Mouse (Mus musculus): ENCODE measurements around the gene Dppa3.

The Dppa3 gene

DNA sequence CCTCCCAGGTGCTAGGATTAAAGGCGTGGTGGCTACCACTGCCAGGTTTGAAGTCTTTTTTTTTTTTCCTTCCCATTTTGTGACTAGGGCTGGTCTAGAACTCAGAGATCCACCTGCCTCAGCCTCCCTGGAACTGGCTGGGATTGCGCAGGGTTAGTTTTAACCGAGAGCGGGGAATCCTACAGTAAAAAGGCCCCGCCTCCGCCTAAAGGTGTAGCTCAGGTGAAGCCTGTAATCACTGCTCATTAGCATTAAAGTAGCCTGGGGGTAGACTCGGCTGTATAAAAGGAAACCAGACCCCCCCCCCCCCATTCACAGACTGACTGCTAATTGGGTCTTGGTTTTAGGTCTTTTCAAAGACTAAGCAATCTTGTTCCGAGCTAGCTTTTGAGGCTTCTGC, at the start of gene Dppa3:
TSS of gene Dppa3 (plus strand) at position 301 of the 400 bp plus-strand sequence.
- CTCF ChIA-PET = interaction anchor here in 3 of 4 experiments (0.6 to 1.9 kb wide), 8 partner anchors 12 to 364 kb away, joined by 3 to 9 read pairs (median 4); partner anchors contain the start of gene Gdf3 (in 1 of the 3)
- POLR2A ChIA-PET = interaction anchor here in 3 of 4 experiments (0.6 to 15.9 kb wide), 22 partner anchors 8 to 318 kb away, joined by 3 to 257 read pairs (median 4); partner anchors contain the start of genes Gdf3 (in 3 of the 3), Aicda (in 1 of the 3), Apobec1 (in 1 of the 3) and M6pr (in 1 of the 3)

DNA sequence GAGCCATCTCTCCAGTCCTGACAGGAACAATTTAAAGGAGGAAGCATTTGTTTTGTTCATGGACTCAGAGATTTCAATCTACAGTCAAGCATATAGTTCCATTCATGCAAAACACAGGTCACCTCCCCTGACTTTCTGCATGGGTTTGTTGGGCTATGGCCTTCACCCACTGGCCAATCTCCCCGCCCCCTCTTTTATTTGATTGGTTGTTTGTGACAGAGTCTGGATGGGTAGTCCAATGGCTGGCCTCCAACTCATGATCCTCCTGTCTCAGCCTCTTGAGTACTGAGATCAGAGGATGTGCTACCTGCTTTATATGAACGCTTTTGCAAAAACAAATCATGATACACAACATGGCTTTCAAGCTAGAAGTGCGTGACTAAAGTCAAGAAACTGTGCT, 49.2 kb upstream of the Dppa3 start:
- POLR2A ChIA-PET = interaction anchor here in 3 of 4 experiments (0.5 to 1.5 kb wide), 4 partner anchors 9 to 83 kb away, joined by 3 to 6 read pairs (median 5); no protein-coding TSS in a partner anchor

DNA sequence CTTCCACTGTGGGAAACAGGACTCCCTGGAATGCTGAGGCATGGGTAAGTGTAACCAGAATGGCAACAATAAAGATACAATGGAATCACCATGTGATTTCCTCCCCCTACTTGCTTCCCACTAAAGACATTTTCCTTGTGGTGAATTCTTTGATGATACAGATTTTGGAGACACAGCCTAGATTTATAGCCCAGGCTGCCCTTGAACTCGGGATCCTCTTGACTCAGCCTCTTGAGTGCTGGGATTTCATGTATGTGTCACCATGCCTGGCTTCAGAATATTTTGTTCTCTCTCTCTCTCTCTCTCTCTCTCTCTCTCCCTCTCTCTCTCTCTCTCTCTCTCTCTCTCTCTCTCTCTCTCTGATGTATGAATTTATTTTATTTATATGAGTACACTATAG, 47.1 kb upstream of the Dppa3 start:
- POLR2A ChIA-PET = interaction anchor here in 2 of 4 experiments (0.6 to 1.4 kb wide), 4 partner anchors 29 to 129 kb away, joined by 4 to 10 read pairs (median 6); partner anchors contain the start of gene Gdf3 (in 1 of the 2)
- CTCF ChIA-PET = no interaction called here

More for the DNA sequence above, 49.2 kb upstream of the Dppa3 start:
- CTCF ChIA-PET = no interaction called here

DNA sequence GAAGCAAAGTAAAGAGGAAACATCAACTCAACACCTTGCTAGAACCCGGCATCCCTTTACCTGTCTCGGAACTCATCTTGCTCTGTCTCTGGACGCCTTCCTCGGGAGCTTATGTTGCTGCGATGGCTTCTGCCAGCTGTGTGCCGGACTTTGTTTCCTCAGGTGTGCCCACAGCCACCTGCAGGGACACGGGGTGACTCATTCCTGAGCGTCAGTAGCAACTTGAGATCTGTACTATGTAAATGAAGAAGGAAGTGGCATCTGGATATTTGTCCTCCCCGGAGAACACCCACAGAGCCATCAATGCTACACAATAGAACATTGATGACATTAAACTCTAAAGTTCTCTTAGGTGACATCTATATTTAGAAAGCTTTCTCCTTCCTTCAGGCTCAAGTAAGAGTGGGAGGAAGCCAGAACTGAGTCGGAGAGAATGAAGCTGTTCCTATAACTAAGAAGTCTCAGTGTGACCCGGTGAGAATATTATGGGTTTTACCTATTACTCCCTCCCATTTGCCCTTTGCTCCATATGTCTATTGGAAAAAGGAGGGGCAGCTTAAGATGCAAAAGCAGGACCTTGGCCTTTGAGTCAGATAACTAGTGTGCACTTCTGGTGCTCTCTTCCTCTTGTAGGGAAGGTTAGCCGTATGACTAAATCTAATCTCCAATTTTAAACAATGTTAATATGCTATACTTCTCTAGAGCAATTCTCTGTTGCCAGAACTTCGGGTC, 35.0 kb upstream of the Dppa3 start:
- ChIA-PET POLR2A (interaction anchor here (0.6 to 17.9 kb wide), 23 partner anchors 10 to 262 kb away, joined by 3 to 197 read pairs (median 4); partner anchors contain the start of genes Gdf3 (in 4 of the 4), Apobec1 (in 1 of the 4) and Phc1 (in 1 of the 4)), CTCF (interaction anchor here in 3 of 4 experiments (0.9 to 1.8 kb wide), 10 partner anchors 23 to 78 kb away, joined by 3 to 6 read pairs (median 3); no protein-coding TSS in a partner anchor)

DNA sequence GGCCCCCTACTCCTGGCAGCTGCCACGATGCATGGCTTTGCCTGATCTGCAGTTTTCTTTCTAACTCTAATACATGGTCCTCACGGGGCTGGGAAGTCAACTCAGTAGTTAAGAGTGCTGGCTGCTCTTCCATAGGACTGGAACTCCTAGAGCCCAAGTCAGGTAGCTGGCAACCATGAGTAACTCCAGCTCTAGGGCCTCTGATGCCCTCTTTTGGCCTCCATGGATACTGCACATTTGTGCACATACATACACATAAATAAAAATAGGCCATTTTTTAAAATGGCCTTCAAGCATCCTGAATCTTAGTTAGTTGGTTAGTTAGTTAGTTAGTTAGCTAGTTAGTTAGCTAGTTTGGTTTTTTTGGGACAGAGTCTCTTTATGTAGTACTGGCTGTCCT, 33.3 kb upstream of the Dppa3 start:
- POLR2A ChIA-PET = interaction anchor here (0.6 to 17.9 kb wide), 13 partner anchors 9 to 282 kb away, joined by 3 to 197 read pairs (median 3); partner anchors contain the start of genes Gdf3 (in 3 of the 4), Apobec1 (in 2 of the 4) and Nanog (in 1 of the 4)
- CTCF ChIA-PET = interaction anchor here (0.5 to 3.6 kb wide), 29 partner anchors 9 to 284 kb away, joined by 3 to 24 read pairs (median 3); partner anchors contain the start of genes Apobec1 (in 2 of the 4), M6pr (in 1 of the 4) and Necap1 (in 1 of the 4)

DNA sequence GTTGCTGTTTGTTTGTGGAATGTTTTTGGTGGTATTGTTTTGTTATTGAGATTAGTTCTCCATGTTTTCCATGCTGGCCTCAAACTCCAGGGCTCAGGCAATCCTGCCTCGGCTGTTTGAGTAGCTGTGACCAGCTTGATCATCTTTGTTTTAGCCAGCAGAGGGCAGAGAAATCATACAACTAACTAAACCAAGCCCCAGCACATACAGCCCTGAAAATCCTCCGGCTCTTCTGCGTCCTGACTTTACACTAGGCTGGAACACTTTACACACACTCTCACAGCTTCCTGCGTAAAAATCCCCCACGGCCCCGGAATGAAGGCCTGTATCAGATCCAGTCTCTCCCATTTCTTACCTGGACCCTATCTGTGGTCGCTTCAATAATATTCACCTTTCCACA, 30.6 kb upstream of the Dppa3 start:
- CTCF ChIA-PET = interaction anchor here (0.5 to 3.6 kb wide), 25 partner anchors 12 to 1100 kb away, joined by 3 to 24 read pairs (median 4); partner anchors contain the start of genes Aicda (in 1 of the 4) and Gdf3 (in 1 of the 4)
- POLR2A ChIA-PET = interaction anchor here in 3 of 4 experiments (0.6 to 17.9 kb wide), 14 partner anchors 12 to 106 kb away, joined by 3 to 197 read pairs (median 4); partner anchors contain the start of gene Gdf3 (in 2 of the 3)

DNA sequence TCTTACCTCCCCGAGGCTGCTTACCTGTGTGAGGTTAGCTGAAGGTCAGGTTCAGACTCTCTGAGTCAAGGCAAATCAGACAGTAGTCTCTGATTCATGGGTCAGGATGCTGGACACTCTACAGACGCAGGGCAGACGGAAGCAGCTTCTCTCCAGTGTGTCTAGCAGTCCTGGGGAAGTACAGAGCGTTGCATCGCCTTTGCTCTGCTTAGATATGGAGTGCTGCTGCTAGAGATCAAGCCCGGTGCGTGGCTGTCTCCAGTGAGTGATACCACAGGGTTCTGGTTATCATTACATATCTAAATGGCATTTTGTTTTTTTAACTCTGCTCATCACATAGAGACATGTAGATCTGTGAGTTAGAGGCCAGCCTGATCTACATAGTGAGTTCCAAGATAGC, 29.6 kb upstream of the Dppa3 start:
- ChIA-PET CTCF (interaction anchor here in 3 of 4 experiments (0.6 to 2.1 kb wide), 6 partner anchors 31 to 172 kb away, joined by 4 to 11 read pairs (median 6); no protein-coding TSS in a partner anchor), POLR2A (interaction anchor here in 2 of 4 experiments (0.7 to 17.9 kb wide), 6 partner anchors 11 to 110 kb away, joined by 3 to 197 read pairs (median 6); partner anchors contain the start of genes Gdf3 (in 2 of the 2) and Nanog (in 1 of the 2))

DNA sequence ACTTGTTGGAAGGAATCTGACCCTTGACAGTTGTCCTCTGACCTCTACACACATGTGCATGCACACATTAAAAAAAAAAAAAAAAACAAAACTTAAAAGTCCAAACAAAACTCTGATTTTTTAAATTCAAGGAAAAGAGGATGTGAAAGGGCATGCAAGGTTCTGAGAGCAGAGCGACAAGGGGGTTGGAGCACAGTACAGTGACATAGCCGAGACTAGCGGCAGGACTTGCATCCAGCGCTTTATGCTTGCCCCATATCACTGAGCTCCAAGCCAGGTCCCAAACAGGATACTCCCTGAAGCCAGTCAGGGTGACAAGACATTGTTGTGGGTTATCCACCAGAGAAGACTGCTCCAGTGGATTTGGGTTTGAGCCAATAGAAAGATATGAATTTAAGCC, 28.2 kb upstream of the Dppa3 start:
- ChIA-PET POLR2A (interaction anchor here in 2 of 4 experiments (0.7 to 17.9 kb wide), 5 partner anchors 10 to 754 kb away, joined by 3 to 197 read pairs (median 4); partner anchors contain the start of gene Gdf3 (in 2 of the 2)), CTCF (interaction anchor here in 1 of 4 experiments (1.7 kb wide), 1 partner anchor 16 kb away, joined by 6 read pairs; no protein-coding TSS in a partner anchor)

DNA sequence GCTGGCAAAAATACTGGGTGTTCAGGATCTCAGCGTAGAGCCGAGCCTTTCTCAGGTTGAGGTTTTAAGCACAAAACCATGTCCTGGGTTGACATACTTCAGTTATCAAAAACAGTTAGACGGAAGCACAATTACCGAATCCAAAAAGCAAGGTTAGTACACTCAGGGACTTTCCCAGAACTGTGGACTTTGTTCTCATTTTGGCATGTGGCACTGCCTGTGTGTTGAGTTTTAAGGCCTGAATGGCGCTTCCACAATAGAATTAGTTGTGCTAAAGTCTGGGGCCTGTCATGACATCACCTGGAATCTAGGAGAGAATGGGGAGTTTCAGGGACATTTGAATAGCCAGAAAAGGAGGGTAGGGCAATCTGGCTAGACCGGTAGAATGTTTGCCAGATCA, 27.8 kb upstream of the Dppa3 start:
- ChIA-PET POLR2A (interaction anchor here in 2 of 4 experiments (0.7 to 17.9 kb wide), 5 partner anchors 10 to 754 kb away, joined by 3 to 197 read pairs (median 4); partner anchors contain the start of gene Gdf3 (in 2 of the 2)), CTCF (interaction anchor here in 1 of 4 experiments (1.7 kb wide), 1 partner anchor 15 kb away, joined by 6 read pairs; no protein-coding TSS in a partner anchor)

DNA sequence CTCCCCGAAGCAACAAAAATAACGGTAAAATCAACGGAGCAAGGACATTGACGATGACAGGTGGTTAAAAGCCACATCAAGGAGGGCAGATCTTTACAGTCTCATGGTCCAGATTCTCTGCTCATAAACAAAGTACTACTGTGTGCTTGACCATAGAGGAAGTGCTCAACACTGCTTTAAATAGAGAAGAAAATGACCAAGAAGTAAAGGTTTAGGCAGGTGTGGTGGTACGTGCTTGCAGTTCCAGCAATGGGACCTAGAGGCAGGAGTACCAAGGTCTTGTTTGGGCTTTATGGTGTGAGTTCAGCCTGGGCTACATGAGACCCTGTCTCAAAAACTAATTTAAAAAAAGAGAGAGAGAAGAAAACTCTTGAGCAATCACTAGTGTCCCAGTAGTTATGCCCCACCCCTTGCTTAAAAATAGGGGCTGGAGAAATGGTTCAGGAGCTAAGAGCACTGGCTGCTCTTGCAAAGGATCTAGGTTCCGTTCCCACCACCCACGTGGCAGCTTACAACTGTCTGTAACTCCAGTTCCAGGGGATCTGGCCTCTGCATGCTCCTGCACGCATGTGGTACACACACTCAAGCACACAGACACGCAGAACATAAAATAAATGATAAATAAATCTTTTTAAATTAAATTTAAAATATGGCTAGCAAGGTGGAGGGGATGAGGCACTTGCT, 27.0 kb upstream of the Dppa3 start:
- ChIA-PET POLR2A (interaction anchor here in 3 of 4 experiments (0.6 to 17.9 kb wide), 5 partner anchors 9 to 24 kb away, joined by 4 to 197 read pairs (median 12); partner anchors contain the start of gene Gdf3 (in 2 of the 3)), CTCF (interaction anchor here in 1 of 4 experiments (1.7 kb wide), 1 partner anchor 15 kb away, joined by 6 read pairs; no protein-coding TSS in a partner anchor)

DNA sequence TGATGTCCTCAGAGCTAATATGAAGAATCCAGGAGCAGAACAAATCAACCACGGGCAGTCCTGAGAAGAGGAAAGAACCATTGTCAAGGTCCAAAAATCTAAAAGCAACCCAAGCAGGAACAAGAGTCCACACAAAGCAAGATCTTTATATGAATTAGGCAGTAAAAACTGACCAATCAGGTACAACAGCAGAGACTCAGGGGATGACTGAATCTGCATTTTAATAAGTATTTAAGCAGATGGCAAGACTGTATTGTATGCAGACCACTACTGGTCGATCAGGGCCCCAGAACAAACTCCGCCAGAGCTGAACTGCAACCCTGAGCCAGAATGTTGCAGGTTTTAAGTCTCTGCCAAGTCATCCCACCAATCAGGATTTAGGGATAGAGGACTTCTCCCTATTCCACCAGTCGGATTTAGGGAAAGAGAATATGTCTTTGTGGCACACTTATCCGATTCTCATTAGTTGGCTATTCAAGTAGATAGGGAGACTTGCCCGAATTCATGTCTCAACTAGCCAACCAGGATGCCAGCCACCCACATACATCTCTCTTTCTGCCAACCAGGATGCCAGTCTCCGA, 26.1 kb upstream of the Dppa3 start:
- POLR2A ChIA-PET = interaction anchor here in 3 of 4 experiments (0.6 to 2.1 kb wide), 13 partner anchors 8 to 159 kb away, joined by 3 to 16 read pairs (median 4); partner anchors contain the start of gene Gdf3 (in 2 of the 3)
- CTCF ChIA-PET = interaction anchor here in 2 of 4 experiments (0.6 kb wide), 2 partner anchors 75 to 1709 kb away, joined by 3 read pairs; no protein-coding TSS in a partner anchor

DNA sequence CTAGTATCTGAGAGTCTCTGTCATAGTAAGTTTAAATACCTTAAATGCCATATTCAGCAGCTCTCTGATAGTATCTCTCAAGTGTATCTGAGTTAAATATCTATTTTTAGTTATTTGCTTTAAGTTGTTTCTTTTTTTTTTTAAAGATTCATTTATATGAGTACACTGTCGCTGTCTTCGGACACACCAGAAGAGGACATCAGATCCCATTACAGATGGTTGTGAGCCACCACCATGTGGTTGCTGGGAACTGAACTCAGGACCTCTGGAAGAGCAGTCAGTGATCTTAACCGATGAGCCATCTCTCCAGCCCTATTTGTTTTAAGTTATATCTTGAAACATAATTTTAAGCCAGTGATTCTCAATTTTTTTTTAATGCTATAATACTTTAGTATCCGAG, 25.2 kb upstream of the Dppa3 start:
- CTCF ChIA-PET = interaction anchor here in 2 of 4 experiments (0.6 to 1.6 kb wide), 4 partner anchors 8 to 1710 kb away, joined by 3 to 7 read pairs (median 4); no protein-coding TSS in a partner anchor
- POLR2A ChIA-PET = interaction anchor here in 3 of 4 experiments (0.6 to 2.1 kb wide), 17 partner anchors 7 to 160 kb away, joined by 3 to 16 read pairs (median 4); partner anchors contain the start of gene Gdf3 (in 3 of the 3)

DNA sequence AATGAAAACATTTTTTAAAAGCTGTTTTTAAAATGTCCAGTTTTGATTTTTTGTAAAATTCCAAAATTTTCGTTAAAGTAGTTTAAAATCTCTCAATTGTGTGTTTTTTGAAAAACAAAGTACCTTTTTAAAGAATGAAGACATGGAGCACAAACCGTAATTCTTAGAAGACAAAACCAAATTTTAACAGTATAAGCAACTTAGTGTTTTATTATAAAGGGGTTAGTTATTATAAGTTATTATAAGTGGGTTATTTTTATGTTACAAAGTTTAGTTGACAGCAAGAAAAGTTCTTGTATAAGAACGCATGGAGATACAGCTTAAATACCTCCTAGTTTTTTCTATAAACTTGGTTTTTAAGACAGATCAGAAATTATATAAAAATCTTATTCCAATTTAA, 24.6 kb upstream of the Dppa3 start:
- ChIA-PET POLR2A (interaction anchor here in 3 of 4 experiments (0.6 to 1.9 kb wide), 23 partner anchors 8 to 229 kb away, joined by 3 to 11 read pairs (median 4); partner anchors contain the start of genes Gdf3 (in 2 of the 3) and Dppa3 (in 1 of the 3)), CTCF (interaction anchor here in 2 of 4 experiments (0.6 to 1.6 kb wide), 4 partner anchors 9 to 106 kb away, joined by 3 to 7 read pairs (median 4); no protein-coding TSS in a partner anchor)

DNA sequence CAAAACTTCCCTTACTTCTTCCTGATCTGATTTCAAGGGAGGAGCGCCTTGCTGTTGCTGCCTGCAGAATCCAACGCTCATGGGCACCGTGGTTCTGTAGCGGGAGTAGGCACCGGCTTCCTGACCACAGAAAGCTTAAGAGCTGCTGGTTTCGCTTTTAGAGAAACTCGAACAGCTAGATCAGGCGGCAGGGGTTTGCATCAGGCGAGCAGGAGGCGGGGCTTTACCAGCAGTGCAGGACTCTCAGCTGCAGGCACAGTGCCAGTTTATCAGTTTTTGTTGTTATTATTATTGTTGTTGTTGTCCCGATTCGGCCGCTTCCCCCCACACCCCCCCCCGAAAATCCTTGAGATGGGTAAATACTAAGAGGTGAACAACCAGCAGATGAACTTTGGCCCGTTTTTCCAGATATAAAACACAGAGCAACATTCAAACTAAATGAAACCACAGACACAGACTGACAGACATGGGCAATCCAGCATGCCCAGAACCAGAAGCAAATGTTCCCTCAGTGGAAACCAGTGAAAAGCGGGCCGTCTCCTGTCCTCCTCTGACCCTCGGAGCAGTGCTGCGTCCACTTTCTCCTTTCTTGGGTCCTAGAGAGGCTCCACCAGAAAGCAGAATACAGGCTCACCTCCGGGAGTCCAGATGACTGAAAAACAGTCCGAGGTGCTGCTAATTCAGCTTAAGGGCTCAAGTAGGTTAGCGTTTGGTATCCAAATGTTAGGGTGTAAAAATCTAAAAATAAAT, 23.8 kb upstream of the Dppa3 start, which contains the start of gene Apobec1:
TSS of gene Apobec1 (minus strand) at position 203 of the 750 bp plus-strand sequence.
- CTCF ChIA-PET = interaction anchor here in 3 of 4 experiments (0.6 to 1.6 kb wide), 6 partner anchors 9 to 106 kb away, joined by 3 to 7 read pairs (median 4); no protein-coding TSS in a partner anchor
- POLR2A ChIA-PET = interaction anchor here in 3 of 4 experiments (0.6 to 1.9 kb wide), 20 partner anchors 8 to 228 kb away, joined by 3 to 11 read pairs (median 4); partner anchors contain the start of genes Gdf3 (in 2 of the 3) and Dppa3 (in 1 of the 3)

DNA sequence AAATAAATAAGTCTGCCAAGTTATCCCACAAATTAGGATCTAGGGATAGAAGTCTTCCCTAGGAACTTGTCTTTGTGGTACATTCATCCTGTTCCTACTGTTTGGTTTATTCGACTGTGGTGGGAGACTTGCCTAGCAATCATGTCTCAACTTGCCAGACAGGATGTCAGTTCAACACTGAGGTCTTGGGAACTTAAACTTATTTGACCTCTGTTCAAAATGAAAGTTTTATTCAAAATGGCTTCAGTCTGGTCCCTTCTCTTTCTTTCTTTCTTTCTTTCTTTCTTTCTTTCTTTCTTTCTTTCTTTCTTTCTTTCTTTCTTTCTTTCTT, 23.3 kb upstream of the Dppa3 start:
- POLR2A ChIA-PET = interaction anchor here in 2 of 4 experiments (0.8 to 1.9 kb wide), 5 partner anchors 8 to 23 kb away, joined by 3 to 9 read pairs (median 5); partner anchors contain the start of genes Dppa3 (in 1 of the 2) and Gdf3 (in 1 of the 2)
- CTCF ChIA-PET = no interaction called here

DNA sequence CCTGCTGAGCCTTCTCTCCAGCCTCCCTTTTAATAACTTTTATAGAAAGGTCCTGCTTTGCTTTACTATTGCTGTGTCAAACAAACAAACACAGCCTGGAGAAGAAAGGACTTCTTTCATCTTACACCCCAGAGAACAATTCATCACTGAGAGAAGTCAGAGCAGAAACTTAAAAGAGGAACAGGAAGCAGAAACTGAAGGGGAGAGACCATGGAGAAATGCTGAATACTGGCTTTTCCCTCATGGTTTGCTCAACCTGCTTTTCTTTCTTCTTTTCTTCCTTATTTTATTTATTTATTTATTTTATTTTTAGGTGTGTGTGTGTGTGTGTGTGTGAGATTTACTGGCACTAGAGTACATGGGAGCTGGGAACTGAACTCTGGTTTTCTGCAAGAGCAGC, 21.9 kb upstream of the Dppa3 start:
- CTCF ChIA-PET = interaction anchor here in 2 of 4 experiments (1.1 to 2.4 kb wide), 4 partner anchors 10 to 65 kb away, joined by 3 to 10 read pairs (median 6); no protein-coding TSS in a partner anchor
- POLR2A ChIA-PET = interaction anchor here in 3 of 4 experiments (0.7 to 8.6 kb wide), 12 partner anchors 11 to 263 kb away, joined by 3 to 257 read pairs (median 4); partner anchors contain the start of gene Dppa3 (in 1 of the 3)
